Mouse (Mus musculus): Measurements from ENCODE around the gene Phc1.

- TF ChIP-seq CTCF (IDR thresholded peaks at IDR 0.05 in 2 of 3, conservative IDR thresholded peaks at IDR 0.05 in 1 of 3; ENCODE audit: control insufficient read depth in 1 of 3, insufficient read depth in 1 of 3, low read depth in 2 of 3, low read length in 3 of 3, poor library complexity in 1 of 3, severe bottlenecking in 1 of 3) (no peak), POLR2AphosphoS2 (IDR thresholded peaks at IDR 0.05; ENCODE audit: low read length) (no peak), ZKSCAN1 (IDR thresholded peaks at IDR 0.05; ENCODE audit: low read depth, low read length) (no peak), NRF1 (IDR thresholded peaks at IDR 0.05; ENCODE audit: insufficient read depth, low read depth, low read length, poor library complexity, severe bottlenecking) (no peak), MAX (IDR thresholded peaks at IDR 0.05; ENCODE audit: low read length) (no peak), MAFK (IDR thresholded peaks at IDR 0.05; ENCODE audit: borderline replicate concordance, low read depth, low read length) (no peak)
Observed at GRCm38 (mm10) chr6:122269170-122269569, 71.2 kb downstream of the Phc1 start.
